Mouse (Mus musculus) small intestine, adult 2 months (tissue): Measurements from ENCODE around the gene Tmem206.

Experiments used
- CTCF ChIP-seq: fragments of 200-500 bp; IDR thresholded peaks from 2 replicates; pipeline ENCODE4 v1.5.1; 2012; ENCODE audit warnings: low read depth, mild to moderate bottlenecking, control low read depth, inconsistent platforms, low read length, moderate library complexity, mixed read lengths; ENCODE audit not compliant: insufficient replicate concordance, insufficient read length; ENCODE audit errors: extremely low read depth
- POLR2A ChIP-seq: fragments of 200-500 bp; IDR thresholded peaks from 2 replicates; pipeline ENCODE4 v1.6.1; 2012; ENCODE audit warnings: low read depth, mild to moderate bottlenecking, control low read depth, inconsistent platforms, low read length, moderate library complexity

GRCm38 (mm10) chr1:191311296-191311898, 14.3 kb upstream of the Tmem206 start:
- TF ChIP-seq CTCF (no peak), POLR2A (no peak)
